Mouse (Mus musculus) cortical plate, adult 2 months (tissue): ENCODE results near the gene Gm4450. TPM values are rescaled to one million over a fixed set of nuclear protein-coding genes. Genes with fewer than 3 reads are reported as not detected.

Experiments
- H3K27ac ChIP-seq: fragments of 200-500 bp; 2 replicates; pipeline ENCODE4 v1.5.1; 2012; ENCODE audit warnings: low read length, control low read depth, inconsistent platforms; ENCODE audit not compliant: insufficient read depth
- H3K4me1 ChIP-seq: fragments of 200-500 bp; 2 replicates; pipeline ENCODE4 v1.6.1; 2011; ENCODE audit warnings: low read length; ENCODE audit not compliant: control insufficient read depth, insufficient read depth
- H3K4me3 ChIP-seq: fragments of 200-500 bp; 2 replicates; pipeline ENCODE4 v1.5.1; 2011; ENCODE audit warnings: mild to moderate bottlenecking, low read length, control low read depth; ENCODE audit not compliant: insufficient read depth
- CTCF ChIP-seq: fragments of 200-500 bp; IDR thresholded peaks from 2 replicates; pipeline ENCODE4 v1.5.1; 2011; ENCODE audit warnings: mild to moderate bottlenecking, control low read depth, low read length; ENCODE audit not compliant: insufficient read depth; ENCODE audit errors: extremely low read depth
- POLR2A ChIP-seq: fragments of 200-500 bp; IDR thresholded peaks from 2 replicates; pipeline ENCODE4 v1.6.1; 2011; ENCODE audit warnings: mild to moderate bottlenecking, low read length, control low read depth; ENCODE audit not compliant: insufficient read depth; ENCODE audit errors: extremely low read depth
- polyA plus RNA-seq: library from polyadenylated mRNA; depleted of rRNA; stranded (reverse); fragments of >200 nt; gene quantifications from 2 replicates; pipeline ENCODE4 v1.2.3, GENCODE M21; 2012

Gm4450 gene
- polyA plus RNA-seq, 1 experiment: not detected

- no peak overlapping the region for H3K27ac ChIP-seq
- no peak for TF ChIP-seq POLR2A
- H3K4me1 ChIP-seq: no peaks in the 10 kb centered on the region
- no peak overlapping the region for H3K4me3 ChIP-seq
These were observed 22.7 kb downstream of the Gm4450 start for GRCm38 (mm10) chr3:98434088-98434816.

- no peak overlapping the region for H3K27ac ChIP-seq
- peak overlapping the region; percentile 46; the same call in 1 of the 2 replicates for H3K4me3 ChIP-seq
- H3K4me1 ChIP-seq: no peaks in the 10 kb centered on the region
- TF ChIP-seq POLR2A: no peak
- no peak for TF ChIP-seq CTCF
These were observed 27.9 kb downstream of the Gm4450 start for GRCm38 (mm10) chr3:98428928-98429525.

GRCm38 (mm10) chr3:98428449-98428775, 28.5 kb downstream of the Gm4450 start:
- TF ChIP-seq CTCF (no peak), POLR2A (no peak)
- Histone ChIP-seq H3K4me1 (no peaks in the 10 kb centered on the region), H3K4me3 (peak overlapping the region; percentile 46), H3K27ac (no peak overlapping the region)

GRCm38 (mm10) chr3:98427600-98428448, 29.1 kb downstream of the Gm4450 start:
- Histone ChIP-seq H3K27ac (peak overlapping the region; percentile 74), H3K4me3 (peak overlapping the region; percentile 46), H3K4me1 (no peaks in the 10 kb centered on the region)
- no peak for TF ChIP-seq CTCF
- TF ChIP-seq POLR2A: peak; percentile 60; the same call in 1 of the 2 replicates

- peak overlapping the region; percentile 46 for H3K4me3 ChIP-seq
- TF ChIP-seq POLR2A (no peak), CTCF (no peak)
- peak overlapping the region; percentile 74 for H3K27ac ChIP-seq
- no peaks in the 10 kb centered on the region for H3K4me1 ChIP-seq
These were observed 29.7 kb downstream of the Gm4450 start for GRCm38 (mm10) chr3:98427260-98427599.

- Histone ChIP-seq H3K4me3 (peak overlapping the region; percentile 46), H3K4me1 (peaks cover 1% of the 10 kb centered on the region; the same call in 1 of the 2 replicates), H3K27ac (no peak overlapping the region)
- TF ChIP-seq CTCF: no peak
- TF ChIP-seq POLR2A: no peak
These were observed 30.2 kb downstream of the Gm4450 start for GRCm38 (mm10) chr3:98426749-98427148.

GRCm38 (mm10) chr3:98422926-98423325, 34.0 kb downstream of the Gm4450 start:
- Histone ChIP-seq H3K27ac (no peak overlapping the region), H3K4me1 (peaks cover 5% of the 10 kb centered on the region; the same call in 1 of the 2 replicates), H3K4me3 (no peak overlapping the region)
- TF ChIP-seq POLR2A: no peak
- no peak for TF ChIP-seq CTCF

GRCm38 (mm10) chr3:98419786-98420070, 37.2 kb downstream of the Gm4450 start:
- Histone ChIP-seq H3K27ac (no peak overlapping the region), H3K4me1 (peaks cover 13% of the 10 kb centered on the region), H3K4me3 (no peak overlapping the region)
- TF ChIP-seq CTCF (no peak), POLR2A (no peak)

GRCm38 (mm10) chr3:98418991-98419785, 37.7 kb downstream of the Gm4450 start:
- H3K27ac ChIP-seq: no peak overlapping the region
- peaks cover 13% of the 10 kb centered on the region for H3K4me1 ChIP-seq
- TF ChIP-seq CTCF (no peak), POLR2A (no peak)
- no peak overlapping the region for H3K4me3 ChIP-seq
